Mouse (Mus musculus) adipocyte (in vitro differentiated cells): ENCODE measurements at regions not wholly inside any gene's neighbourhood (a gene's known extent, or its start where the extent isn't known, plus 50 kb on each side); places are given as distances from the start of the nearest gene placed in this dataset.

ENCODE experiments used
- DNase-seq: peaks from one replicate; pipeline ENCODE4 v3.0.0-alpha.2; 2016; ENCODE audit warnings: low spot score

GRCm38 (mm10) chr13:35212276-35212675 is 185.4 kb upstream of the Eci2 start:
- peak; percentile 71 for DNase-seq

- DNase-seq, result no peak
Measured at GRCm38 (mm10) chr13:35214219-35214618, 187.3 kb upstream of the Eci2 start.

GRCm38 (mm10) chr13:35226142-35226829 is 199.4 kb upstream of the Eci2 start:
- DNase-seq, result no peak

GRCm38 (mm10) chr13:35226944-35227343 is 200.0 kb upstream of the Eci2 start:
- DNase-seq, result no peak

GRCm38 (mm10) chr13:35229601-35230000 is 202.7 kb upstream of the Eci2 start:
- DNase-seq, result peak; percentile 4

- DNase-seq, result no peak
Measured at GRCm38 (mm10) chr13:35233636-35234035, 206.7 kb upstream of the Eci2 start.

GRCm38 (mm10) chr13:35241443-35241842 is 214.5 kb upstream of the Eci2 start:
- no peak for DNase-seq

- DNase-seq, result peak; percentile 31
Measured at GRCm38 (mm10) chr13:35243946-35244345, 217.1 kb upstream of the Eci2 start.

GRCm38 (mm10) chr13:35257386-35257785 is 230.5 kb upstream of the Eci2 start:
- peak; percentile 10 for DNase-seq

- DNase-seq, result no peak
Measured at GRCm38 (mm10) chr13:35258720-35259119, 231.8 kb upstream of the Eci2 start.

- no peak for DNase-seq
Measured at GRCm38 (mm10) chr13:35283959-35284358, 257.1 kb upstream of the Eci2 start.

GRCm38 (mm10) chr13:35302088-35302487 is 275.2 kb upstream of the Eci2 start:
- no peak for DNase-seq

- DNase-seq, result no peak
Measured at GRCm38 (mm10) chr13:35316772-35317171, 289.9 kb upstream of the Eci2 start.

GRCm38 (mm10) chr13:35326682-35327242 is 299.9 kb upstream of the Eci2 start:
- no peak for DNase-seq

GRCm38 (mm10) chr13:35328320-35328719 is 301.4 kb upstream of the Eci2 start:
- no peak for DNase-seq

- no peak for DNase-seq
Measured at GRCm38 (mm10) chr13:35330926-35331325, 304.0 kb upstream of the Eci2 start.

- DNase-seq, result no peak
Measured at GRCm38 (mm10) chr13:35345507-35346129, 314.0 kb upstream of the Cdyl start.

- no peak for DNase-seq
Measured at GRCm38 (mm10) chr13:35348283-35348682, 311.4 kb upstream of the Cdyl start.

- no peak for DNase-seq
Measured at GRCm38 (mm10) chr13:35359345-35359744, 300.3 kb upstream of the Cdyl start.

- DNase-seq, result no peak
Measured at GRCm38 (mm10) chr13:35377487-35377886, 282.1 kb upstream of the Cdyl start.

- no peak for DNase-seq
Measured at GRCm38 (mm10) chr13:35379500-35379899, 280.1 kb upstream of the Cdyl start.

GRCm38 (mm10) chr13:35380224-35381009 is 279.2 kb upstream of the Cdyl start:
- DNase-seq, result peak; percentile 24

GRCm38 (mm10) chr13:35381641-35382040 is 278.0 kb upstream of the Cdyl start:
- DNase-seq, result no peak
